Mouse (Mus musculus): Measurements from ENCODE around the gene Wdr74.

GRCm38 (mm10) chr19:8774086-8774835 lies 38.6 kb downstream of the Wdr74 start, which contains the start of gene Tmem179b:
- TF ChIP-seq CTCF (conservative IDR thresholded peaks at IDR 0.05; ENCODE audit: insufficient read depth, insufficient read length, low read depth, low read length) (no peak), POLR2A (IDR thresholded peaks at IDR 0.05; ENCODE audit: low read depth, low read length) (peak; percentile 70)
